Mouse (Mus musculus): ENCODE data around the gene Abce1.

The Abce1 gene

GRCm38 (mm10) chr8:79649569-79649968 lies 62.0 kb downstream of the Abce1 start:
- in situ Hi-C loops (cut with MboI, MseI) = loop anchor here (10.0 to 25.0 kb wide), 2 partner anchors 45 to 1137 kb away; partner anchors contain the start of genes Rbmxl1 (in 1 of the 2) and Slc10a7 (in 1 of the 2)

- in situ Hi-C loops (cut with MboI, MseI) = loop anchor here (10.0 to 25.0 kb wide), 2 partner anchors 54 to 1129 kb away; partner anchors contain the start of genes Rbmxl1 (in 1 of the 2) and Slc10a7 (in 1 of the 2)
Observed at GRCm38 (mm10) chr8:79641119-79641518, 70.4 kb downstream of the Abce1 start.

GRCm38 (mm10) chr8:79639586-79640451 lies 71.7 kb downstream of the Abce1 start, which contains the start of gene Otud4:
TSS of gene Otud4 (plus strand) at chr8:79639618.
- in situ Hi-C loops (cut with MboI, MseI) = loop anchor here (10.0 to 25.0 kb wide), 2 partner anchors 55 to 1128 kb away; partner anchors contain the start of genes Rbmxl1 (in 1 of the 2) and Slc10a7 (in 1 of the 2)

GRCm38 (mm10) chr8:79638707-79639549 lies 72.6 kb downstream of the Abce1 start:
- in situ Hi-C loops (cut with MboI, MseI) = loop anchor here in 1 of 2 experiments (25.0 kb wide), 1 partner anchor 1127 kb away; the partner anchor contains the start of genes Rbmxl1 and Slc10a7

GRCm38 (mm10) chr8:79638001-79638706 lies 73.4 kb downstream of the Abce1 start:
- in situ Hi-C loops (cut with MboI, MseI) = loop anchor here in 1 of 2 experiments (25.0 kb wide), 1 partner anchor 1126 kb away; the partner anchor contains the start of genes Rbmxl1 and Slc10a7

- in situ Hi-C loops (cut with MboI, MseI) = loop anchor here in 1 of 2 experiments (25.0 kb wide), 1 partner anchor 1125 kb away; the partner anchor contains the start of genes Rbmxl1 and Slc10a7
Observed at GRCm38 (mm10) chr8:79637237-79637636, 74.3 kb downstream of the Abce1 start.

- in situ Hi-C loops (cut with MboI, MseI) = loop anchor here in 1 of 2 experiments (25.0 kb wide), 1 partner anchor 1124 kb away; the partner anchor contains the start of genes Rbmxl1 and Slc10a7
Observed at GRCm38 (mm10) chr8:79636151-79636550, 75.4 kb downstream of the Abce1 start.

- in situ Hi-C loops (cut with MboI, MseI) = loop anchor here in 1 of 2 experiments (25.0 kb wide), 1 partner anchor 1123 kb away; the partner anchor contains the start of genes Rbmxl1 and Slc10a7
Observed at GRCm38 (mm10) chr8:79635491-79635890, 76.0 kb downstream of the Abce1 start.

All from T-helper 17 cell (primary cell).